Mouse (Mus musculus) small intestine, adult 2 months (tissue): ENCODE measurements around the gene Rbm5.

Experiments used
- CTCF ChIP-seq: fragments of 200-500 bp; IDR thresholded peaks from 2 replicates; pipeline ENCODE4 v1.5.1; 2012; ENCODE audit warnings: low read depth, mild to moderate bottlenecking, control low read depth, inconsistent platforms, low read length, moderate library complexity, mixed read lengths; ENCODE audit not compliant: insufficient replicate concordance, insufficient read length; ENCODE audit errors: extremely low read depth
- POLR2A ChIP-seq: fragments of 200-500 bp; IDR thresholded peaks from 2 replicates; pipeline ENCODE4 v1.6.1; 2012; ENCODE audit warnings: low read depth, mild to moderate bottlenecking, control low read depth, inconsistent platforms, low read length, moderate library complexity

- TF ChIP-seq CTCF (no peak), POLR2A (no peak)
These were observed 70.7 kb downstream of the Rbm5 start for GRCm38 (mm10) chr9:107700114-107700571.
